Mouse (Mus musculus) skeletal muscle tissue, postnatal 0 days (tissue): ENCODE measurements around the gene Trp73. TPM values are rescaled to one million over a fixed set of nuclear protein-coding genes. Genes with fewer than 3 reads are reported as not detected.

ENCODE experiments used
- polyA plus RNA-seq: library from polyadenylated mRNA; unstranded; fragments of >200 nt; fragmentation: Nextera tagmentation; extraction: Ambion mirVana; gene quantifications from 2 replicates; pipeline ENCODE4 v1.2.1, GENCODE M21; 2015

Trp73 gene
- 0.05 and 0.11 TPM in 2 replicates for polyA plus RNA-seq

DNA sequence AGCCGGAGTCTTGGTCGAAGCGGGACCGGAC lies at the start of gene Trp73:
Trp73 (minus strand) TSS at position 27 of the 31 bp plus-strand sequence.

DNA sequence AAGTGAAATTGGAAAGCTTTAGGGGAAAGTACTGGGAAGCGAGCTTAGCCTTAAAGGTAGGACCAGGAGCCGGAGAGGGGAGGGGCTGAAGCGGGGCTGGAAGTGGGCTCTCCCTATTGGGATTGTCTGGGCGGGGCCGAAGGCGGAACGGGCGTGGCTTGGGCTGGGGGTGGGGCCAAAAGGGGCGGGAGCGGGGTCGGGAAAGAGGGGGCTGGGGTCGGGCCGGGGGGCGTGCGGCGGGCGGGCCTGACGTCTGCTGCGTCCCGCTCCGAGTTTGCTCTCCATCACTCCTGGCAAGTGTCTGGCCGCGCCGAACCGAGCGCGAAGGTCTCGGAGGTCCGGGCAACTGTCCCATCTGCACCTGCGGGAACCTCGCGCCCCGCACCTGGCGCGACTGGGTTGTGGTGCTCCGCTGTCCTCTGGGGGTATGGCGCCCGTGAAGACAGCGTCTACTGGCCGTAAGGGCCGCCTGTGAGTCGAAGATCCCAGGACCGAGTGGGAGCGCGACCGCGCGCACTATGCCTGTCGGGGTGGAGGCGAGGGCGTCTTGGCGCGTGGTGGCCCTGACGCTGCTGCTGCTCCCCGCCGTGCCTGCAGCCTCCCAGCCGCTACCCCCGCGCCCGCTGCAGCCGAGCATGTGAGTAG lies 30.6 kb upstream of the Trp73 start, which contains the start of gene Megf6:
Megf6 (plus strand) TSS at position 225 of the 645 bp plus-strand sequence.

GRCm38 (mm10) chr4:154160538-154161390 lies 20.8 kb upstream of the Trp73 start, which contains the start of gene Tprgl:
Gene Tprgl, minus strand, starts transcription at chr4:154160666.

GRCm38 (mm10) chr4:154142211-154143040 lies 2.4 kb upstream of the Trp73 start, which contains the start of gene Wrap73:
Gene Wrap73, plus strand, starts transcription at chr4:154142372.

GRCm38 (mm10) chr4:154042577-154042976 lies 97.4 kb downstream of the Trp73 start, which contains the start of gene Ccdc27:
Gene Ccdc27, minus strand, starts transcription at chr4:154042677.

GRCm38 (mm10) chr4:154025641-154026440 lies 114.2 kb downstream of the Trp73 start, which contains the start of gene Smim1:
Gene Smim1, minus strand, starts transcription at chr4:154026230.

GRCm38 (mm10) chr4:154011646-154012089 lies 128.3 kb downstream of the Trp73 start, which contains the start of gene Lrrc47:
Gene Lrrc47, plus strand, starts transcription at chr4:154011731.

Other genes starting within 250 kb of the Trp73 start
- 39.0 and 45.4 TPM in 2 replicates for gene A430005L14Rik, start 183.0 kb downstream of the Trp73 start, polyA plus RNA-seq
- 4.1 and 4.8 TPM in 2 replicates for gene Dffb, start 165.1 kb downstream of the Trp73 start, polyA plus RNA-seq
- gene Cep104, start 165.0 kb downstream of the Trp73 start, polyA plus RNA-seq = 7.8 and 8.1 TPM in 2 replicates
- gene Lrrc47, start 128.5 kb downstream of the Trp73 start, polyA plus RNA-seq = 15.4 and 20.0 TPM in 2 replicates
- gene Smim1, start 114.0 kb downstream of the Trp73 start, polyA plus RNA-seq = 44.0 and 49.9 TPM in 2 replicates
- gene Ccdc27, start 97.5 kb downstream of the Trp73 start, polyA plus RNA-seq = not detected in 2 replicates
- 29.6 and 37.7 TPM in 2 replicates for gene Wrap73, start 2.2 kb upstream of the Trp73 start, polyA plus RNA-seq
- 106 TPM in 2 replicates for gene Tprgl, start 20.5 kb upstream of the Trp73 start, polyA plus RNA-seq
- gene Megf6, start 30.5 kb upstream of the Trp73 start, polyA plus RNA-seq = 6.0 and 6.3 TPM in 2 replicates
- gene Arhgef16, start 161.5 kb upstream of the Trp73 start, polyA plus RNA-seq = 2.7 TPM in 2 replicates
- gene B230104I21Rik, start 195.9 kb upstream of the Trp73 start, polyA plus RNA-seq = not detected in 2 replicates